Mouse (Mus musculus) right cerebral cortex, postnatal 4 days (tissue): ENCODE measurements around the gene Wdr60.
"Not testable (repeated sequence)": the region's sequence is repeated elsewhere in the genome, so short reads cannot be mapped to it uniquely, and the experiment has no call there.

Experiments used
- DNase-seq: peaks from one replicate; pipeline ENCODE4 v3.0.0-alpha.2; 2022

The Wdr60 gene

DNA sequence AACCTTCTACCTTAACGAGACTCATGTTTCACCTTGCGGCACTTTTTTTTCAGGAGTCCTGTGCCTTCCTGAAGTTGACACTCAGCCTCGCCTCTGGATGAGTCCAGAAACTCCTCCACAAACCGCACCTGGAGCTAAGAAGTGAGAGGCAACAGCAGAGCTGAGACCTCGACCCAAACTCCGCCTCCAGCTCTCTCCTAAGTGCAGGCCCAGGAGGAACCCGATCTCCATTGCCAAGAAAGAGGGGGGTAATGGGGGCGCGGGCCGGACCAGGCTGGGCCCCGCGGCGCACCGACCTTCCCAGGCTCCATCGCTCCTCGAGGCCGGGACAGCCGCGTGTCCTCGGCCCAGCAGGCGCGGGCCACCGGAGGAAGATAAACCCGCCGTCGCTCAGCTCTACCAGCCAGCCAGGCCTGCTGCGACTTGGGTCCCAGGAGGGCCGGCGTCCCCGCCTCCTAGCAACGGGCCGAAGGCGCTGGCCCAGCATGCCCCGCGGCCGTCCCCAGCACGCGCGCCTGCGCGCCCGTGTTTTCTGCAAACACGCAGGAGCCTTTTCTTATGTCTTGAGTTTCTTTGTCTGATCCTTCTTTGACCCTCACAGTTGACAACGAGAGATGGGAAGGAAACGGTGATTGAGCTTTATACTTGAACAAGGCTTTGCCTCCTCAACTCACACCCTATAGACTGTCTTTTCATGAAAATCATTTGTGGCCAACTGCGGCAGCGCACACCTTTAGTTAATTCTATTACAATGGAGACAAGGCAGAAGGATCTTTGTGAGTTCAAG lies at the start of gene Wdr60:
Gene Wdr60, minus strand, starts transcription at position 468 of the 787 bp plus-strand sequence.
- DNase-seq: peak; percentile 86

DNA sequence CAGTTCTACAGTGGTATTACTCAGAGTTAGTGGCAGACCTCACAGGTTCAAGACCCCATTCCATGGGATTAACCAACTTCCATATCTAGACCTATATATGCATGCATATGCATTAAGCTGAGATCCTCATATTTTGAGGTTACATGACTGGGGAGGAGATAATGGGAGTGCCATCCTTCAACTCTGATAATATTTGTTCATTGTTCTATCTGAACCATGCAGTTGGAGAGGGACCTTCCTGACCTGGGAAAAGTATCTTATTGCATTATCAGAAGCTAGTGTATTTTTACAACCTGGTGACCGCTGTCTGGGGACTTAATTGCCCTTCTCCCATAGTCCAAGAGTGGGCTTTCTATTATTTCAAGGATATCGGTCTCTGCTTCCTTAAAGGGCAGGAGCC lies 45.8 kb upstream of the Wdr60 start:
- no peak for DNase-seq

DNA sequence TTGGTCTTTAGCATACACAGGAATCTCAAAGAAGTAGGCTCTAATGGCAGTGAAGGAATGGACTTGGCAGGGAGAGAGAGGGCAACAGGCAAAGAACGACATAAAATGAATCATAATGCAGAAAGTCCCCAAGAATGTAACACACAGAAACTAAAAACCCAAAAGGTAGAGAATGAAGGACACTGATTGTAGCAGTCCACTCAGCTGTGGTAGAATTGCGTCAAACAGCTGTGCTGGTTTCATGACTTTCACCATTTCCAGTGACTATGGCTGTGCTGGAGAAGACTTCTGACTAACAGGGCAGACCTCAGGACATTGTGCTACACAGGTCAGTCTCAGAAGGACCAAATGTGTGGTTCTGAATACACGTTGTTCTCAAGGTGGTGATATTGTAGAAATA lies 45.0 kb upstream of the Wdr60 start:
- no peak for DNase-seq

DNA sequence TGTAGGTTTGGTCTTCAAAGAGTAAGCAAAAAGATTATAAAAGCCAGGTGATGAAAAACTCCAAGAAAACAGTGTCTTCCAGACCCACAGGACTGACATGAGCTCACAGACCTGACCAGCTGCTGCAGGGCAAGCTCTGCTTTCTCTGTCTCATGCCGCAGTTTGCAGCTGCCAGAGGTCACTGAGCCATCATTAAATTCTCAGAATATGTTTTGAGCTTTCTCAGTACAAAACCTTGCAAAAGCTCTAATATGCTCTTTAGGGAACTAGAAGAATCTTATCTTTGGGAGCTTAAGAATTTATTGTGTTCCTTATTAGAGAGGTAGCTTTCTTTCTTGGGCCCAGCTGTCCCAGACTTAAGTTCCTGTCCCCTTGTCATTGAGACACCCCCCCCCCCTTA lies 43.2 kb upstream of the Wdr60 start:
- no peak for DNase-seq

DNA sequence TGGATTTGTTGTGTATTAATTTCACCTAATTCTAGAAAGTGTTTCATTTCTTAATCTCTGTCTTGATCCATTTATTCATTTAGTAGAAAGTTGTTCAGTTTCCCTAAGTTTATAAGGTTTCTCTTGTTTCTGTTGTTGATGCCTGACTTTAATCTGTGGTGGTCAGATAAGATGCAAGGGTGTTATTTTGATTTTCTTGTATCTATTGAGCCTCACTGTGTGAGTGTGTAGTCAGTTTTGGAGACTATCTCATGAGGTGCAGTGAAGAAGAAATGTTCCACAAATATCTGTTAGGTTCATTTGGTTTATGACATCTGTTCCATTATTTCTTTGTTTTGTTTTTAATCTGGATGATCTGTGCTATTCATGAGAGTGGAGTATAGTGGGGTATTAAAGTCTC lies 39.4 kb upstream of the Wdr60 start:
- no peak for DNase-seq

DNA sequence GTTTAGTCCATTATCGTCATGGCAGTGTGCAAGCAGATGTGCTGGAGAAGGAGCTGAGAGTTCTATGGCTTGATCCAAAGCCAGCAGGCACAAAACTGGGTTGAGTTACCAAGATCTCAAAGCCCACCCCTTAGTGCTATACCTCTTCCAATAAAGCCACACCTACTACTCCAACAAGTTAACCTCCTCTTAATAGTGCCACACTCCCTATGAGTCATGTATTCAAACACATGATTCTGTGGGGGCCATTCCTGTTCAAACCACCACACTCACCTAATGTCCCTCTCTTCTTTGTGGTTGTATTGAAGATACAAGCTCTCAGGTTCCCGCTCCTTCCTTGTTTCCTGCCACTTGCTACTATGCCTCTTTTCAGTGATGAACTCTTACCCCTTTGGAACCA lies 37.1 kb upstream of the Wdr60 start:
- DNase-seq: no peak

DNA sequence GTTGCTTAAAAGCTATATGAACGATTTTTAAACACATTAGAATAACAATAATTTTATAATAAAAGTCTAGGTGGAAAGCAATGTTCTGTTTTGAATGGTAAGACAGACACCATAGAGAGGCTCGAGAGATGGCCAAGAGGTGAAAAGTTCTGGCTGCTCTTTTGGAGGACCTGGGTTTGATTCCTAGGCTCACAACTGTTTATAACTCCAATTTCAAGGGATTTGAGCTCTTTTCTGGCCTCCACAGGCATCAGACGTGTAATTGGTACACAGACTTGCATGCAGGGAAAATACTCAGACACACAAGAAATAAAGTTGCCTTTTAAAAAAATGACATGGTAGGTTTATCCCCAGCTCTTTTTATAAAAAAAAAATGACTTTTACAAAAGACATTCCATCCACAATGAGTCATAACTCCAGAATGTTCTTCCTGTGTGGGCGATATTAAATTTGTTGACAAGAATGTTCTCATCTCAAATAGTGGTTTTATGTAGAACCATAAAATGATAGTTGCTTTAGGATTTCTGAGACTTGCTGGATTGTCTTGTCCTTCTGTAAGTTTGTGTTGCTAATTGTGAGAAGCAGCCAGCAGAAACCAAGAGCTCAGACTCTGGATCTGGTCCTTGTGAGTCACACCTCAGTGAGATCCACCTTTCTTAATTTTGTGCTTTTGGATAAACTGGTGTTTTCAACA lies 30.9 kb upstream of the Wdr60 start:
- no peak for DNase-seq

DNA sequence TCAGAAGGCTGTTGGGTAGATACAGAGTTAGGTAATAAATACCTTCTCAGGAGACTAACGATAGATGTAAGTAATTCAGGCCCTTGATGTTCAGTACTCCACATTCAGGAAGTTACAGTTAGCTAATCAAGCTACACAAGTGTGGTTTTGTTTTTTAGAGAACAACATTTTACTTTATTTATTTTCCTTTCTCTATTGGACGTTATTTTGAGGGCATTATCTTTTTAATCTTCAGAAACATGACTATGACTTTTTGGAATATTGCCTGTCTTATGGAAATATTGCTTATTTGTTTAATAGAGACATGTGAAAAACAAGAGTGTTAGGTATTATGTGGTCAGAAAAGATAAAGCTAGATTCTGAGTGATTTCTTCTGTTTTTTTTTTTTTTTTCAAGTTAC lies 30.4 kb upstream of the Wdr60 start:
- no peak for DNase-seq

DNA sequence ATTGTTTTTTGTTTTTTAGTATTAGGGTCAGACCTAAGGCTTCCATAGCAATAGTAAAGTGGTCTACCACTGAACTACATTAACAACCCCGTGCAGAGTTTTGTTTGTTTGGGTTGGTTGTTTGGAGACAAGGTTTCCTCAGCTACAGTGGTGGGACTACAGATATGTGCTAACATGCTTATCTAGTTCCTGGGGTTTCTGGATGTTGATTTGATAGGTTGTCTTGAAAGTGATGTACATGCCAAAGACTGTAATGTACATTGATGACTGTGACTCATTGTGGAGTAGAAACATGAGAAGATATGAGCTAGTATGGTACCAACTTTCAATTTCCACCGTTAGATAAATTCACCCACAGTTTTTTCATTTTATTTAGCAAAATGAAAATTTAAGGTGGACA lies 20.7 kb upstream of the Wdr60 start:
- DNase-seq: no peak

DNA sequence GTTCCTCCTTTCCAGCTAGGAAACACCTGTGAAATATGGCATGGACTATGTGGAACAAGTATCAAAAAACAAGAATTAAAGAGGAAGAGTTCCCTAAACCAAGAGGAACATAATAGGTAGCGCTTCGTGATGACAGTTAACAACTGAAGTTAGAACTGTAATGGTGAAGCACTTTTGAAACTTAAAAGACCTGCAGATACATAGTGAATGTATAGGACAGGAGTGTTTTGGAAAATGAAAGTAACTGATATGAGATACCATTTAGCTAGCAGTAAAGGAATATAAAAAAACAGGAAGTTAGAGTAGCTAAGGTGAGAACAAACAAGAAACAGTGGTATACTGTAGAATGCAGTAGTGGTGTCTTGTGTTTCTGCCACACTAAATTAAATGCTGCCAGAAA lies 20.0 kb upstream of the Wdr60 start:
- DNase-seq: no peak

DNA sequence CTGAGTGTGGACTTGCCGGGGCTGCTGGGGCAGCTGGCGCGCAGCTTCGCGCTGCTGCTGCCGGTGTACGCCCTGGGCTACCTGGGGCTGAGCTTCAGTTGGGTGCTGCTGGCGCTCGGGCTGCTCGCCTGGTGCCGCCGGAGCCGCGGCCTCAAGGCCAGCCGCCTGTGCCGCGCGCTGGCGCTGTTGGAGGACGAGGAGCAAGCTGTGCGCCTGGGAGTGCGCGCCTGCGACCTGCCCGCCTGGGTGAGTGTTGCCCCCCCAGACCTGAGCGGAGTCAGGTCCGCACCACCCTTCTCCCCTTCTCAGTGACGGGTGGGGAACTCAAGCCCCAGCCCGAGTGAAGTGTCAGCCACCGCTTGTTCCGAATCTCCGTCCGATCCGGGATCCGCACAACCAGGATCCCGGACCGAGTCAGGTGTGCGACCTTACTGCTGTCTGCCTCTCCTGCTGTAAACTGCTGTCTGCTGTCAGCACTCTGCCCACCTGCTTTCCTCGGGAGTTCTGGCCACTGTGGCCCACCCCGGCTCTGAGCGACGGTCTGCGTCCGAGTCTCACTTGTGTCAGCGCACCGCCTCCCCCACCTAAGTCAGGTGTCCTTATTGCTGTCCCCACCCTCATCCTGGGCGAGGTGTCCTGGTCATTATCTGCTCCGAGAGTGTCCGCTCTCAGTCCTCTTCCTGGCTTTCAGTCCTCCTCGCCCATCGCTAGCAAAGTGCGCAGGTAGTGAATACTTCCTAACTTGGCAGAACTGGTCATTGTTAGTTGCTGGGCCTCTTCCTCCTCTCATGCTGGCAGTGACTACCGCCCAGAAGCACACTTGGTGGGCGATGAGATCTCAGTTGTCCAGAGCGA lies 18.8 kb upstream of the Wdr60 start:
- peak; percentile 48 for DNase-seq

DNA sequence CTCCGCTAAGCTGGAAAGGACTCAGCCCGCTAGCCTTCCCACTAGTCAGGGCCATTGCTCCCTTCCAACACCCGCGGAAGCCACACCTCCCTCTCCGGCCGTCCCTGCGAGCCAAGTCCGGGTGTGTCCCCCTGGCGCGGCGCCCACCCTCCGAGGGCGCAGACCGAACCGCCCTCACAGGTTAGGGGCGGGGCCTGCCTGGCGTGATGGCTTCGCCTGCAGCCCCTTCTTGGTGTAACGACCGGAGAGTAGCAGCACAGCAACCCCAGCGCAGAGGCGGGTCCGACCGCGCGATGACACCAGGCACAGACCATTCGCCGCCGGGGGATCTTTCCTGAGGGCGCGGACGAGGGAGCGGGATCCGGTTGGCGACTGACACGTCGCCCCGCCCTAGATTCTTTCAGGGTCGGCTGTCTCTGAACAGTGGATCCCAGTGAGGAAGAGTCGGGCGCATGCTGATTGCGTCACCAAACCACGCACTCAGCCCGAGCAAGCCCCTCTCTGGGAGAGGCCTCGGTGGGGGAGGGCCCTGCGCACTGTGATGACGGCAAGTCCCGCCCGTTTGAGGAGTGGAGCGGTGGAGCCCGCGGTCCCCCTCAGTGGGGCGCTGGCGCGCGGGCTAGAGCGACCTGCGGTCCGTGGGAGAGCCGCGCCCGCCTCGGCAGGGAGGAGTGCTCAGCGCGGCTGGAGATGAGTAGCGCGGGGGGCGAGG lies 18.0 kb upstream of the Wdr60 start, which contains the start of gene Esyt2:
Gene Esyt2, plus strand, starts transcription at position 544 of the 712 bp plus-strand sequence.
- peak; percentile 100 for DNase-seq

DNA sequence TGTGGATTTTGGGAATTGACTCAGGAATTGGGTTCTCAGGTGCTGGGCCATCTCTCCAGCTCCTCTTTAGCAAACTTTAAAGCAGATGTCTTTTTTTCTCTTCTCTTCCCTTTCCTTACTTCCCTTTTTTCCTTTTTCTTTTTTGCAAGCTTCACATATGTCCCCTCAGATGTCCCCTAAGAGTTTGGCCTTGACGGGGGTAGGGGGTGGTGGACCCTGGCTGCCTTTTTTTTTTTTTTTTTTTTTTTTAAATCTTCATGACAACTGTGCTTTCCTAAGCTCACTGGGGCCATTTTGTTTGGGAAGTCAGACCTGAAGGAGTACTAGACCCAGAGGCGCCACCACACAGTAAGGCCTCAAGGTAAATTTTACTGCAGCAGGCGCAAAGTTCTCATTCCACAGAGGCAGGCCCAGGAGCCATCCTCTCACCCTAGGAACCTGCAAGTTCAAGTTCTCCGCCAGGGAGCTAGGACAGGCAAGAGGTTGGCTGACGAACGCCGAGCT lies 17.4 kb upstream of the Wdr60 start:
- no peak for DNase-seq

DNA sequence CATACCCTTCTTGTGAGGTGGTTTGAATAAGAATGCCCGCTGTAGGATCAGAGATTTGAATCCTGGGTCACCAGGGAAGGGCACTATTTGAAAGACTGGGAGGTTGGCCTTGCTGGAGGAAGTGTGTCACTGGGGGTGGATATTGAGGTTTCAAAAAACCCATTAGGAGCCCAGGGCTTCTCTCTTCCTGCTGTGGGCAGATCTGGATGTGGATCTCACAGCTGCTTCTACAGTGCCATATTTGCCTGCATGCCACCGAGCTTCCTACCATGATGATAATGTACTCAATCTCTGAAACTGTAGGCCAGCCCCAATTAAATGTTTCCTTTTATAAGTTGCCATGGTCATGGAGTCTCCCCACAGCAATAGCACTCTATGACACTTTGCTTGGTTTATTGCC lies 16.4 kb upstream of the Wdr60 start:
- no peak for DNase-seq

DNA sequence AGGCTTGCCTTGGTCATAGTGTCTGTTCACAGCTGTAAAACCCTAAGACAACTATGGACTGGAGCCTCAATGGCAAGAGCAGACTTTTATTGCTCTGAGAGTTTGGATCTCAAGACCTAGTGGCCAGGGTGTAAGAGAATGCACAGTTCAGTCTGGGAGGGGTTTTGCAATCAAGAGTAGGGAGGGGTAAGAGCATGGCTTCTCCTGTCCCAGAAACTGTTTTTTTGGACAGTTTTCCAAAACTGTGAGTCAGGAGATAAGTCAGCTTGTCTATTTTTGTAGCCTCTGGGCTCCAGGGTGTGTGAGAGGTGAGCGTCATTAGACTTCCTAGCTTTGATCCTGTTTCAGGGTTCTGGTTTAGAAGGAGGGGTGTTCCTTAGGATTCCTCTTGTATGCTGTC lies 15.7 kb upstream of the Wdr60 start:
- DNase-seq: no peak

DNA sequence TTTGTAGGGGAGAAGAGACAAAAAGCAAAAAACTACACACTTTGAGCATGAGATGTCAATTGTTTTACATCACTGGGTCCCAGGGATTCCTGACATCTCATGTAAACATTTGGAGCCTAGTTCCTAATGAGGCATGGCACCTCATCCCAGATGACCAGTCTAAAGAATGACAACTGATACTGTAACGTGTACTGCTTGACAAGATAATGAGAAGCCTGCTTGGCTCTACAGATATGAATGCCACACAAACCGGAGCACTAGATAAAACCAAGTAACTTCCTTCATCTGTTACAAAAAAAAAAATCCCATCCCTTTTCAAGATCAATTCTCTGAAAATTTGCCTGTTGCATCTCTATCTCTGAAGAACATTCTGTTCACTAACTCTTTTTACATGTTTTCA lies 14.1 kb upstream of the Wdr60 start:
- no peak for DNase-seq

DNA sequence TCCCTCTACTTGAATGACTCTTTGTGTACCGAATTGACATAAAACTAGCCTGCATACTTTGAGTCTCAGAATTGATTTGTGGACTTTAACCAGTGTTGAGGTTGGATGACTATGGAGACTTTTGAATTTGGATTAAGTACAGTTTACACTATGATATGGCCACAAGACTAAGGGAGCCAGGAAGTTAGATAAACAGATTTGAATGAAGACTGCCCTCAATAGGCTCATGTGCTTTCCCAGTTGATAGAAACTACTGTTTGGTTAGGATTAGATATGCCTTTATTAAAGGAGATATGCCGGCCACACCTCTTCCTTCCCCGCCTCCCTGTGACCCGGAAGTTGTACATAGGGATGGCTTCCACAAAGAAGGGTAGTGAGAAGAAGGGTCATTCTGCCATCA lies 12.8 kb upstream of the Wdr60 start:
- DNase-seq: no peak

DNA sequence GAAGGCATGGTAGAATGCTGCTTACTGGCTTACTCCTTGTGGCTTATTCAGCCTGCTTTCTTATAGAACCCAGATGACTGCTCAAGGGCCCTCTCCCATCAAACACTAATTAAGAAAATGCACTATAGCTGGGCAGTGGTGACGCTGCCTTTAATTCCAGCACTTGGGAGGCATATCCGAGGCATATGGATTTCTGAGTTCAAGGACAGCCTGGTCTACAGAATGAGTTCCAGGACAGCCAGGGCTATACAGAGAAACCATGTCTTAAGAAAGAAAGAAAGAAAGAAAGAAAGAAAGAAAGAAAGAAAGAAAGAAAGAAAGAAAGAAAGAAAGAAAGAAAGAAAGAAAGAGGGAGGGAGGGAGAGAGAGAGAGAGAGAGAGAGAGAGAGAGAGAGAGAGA lies 12.3 kb upstream of the Wdr60 start, which contains the start of gene Gm11027:
Gene Gm11027, plus strand, starts transcription at position 301 of the 400 bp plus-strand sequence.
- not testable (repeated sequence) for DNase-seq

DNA sequence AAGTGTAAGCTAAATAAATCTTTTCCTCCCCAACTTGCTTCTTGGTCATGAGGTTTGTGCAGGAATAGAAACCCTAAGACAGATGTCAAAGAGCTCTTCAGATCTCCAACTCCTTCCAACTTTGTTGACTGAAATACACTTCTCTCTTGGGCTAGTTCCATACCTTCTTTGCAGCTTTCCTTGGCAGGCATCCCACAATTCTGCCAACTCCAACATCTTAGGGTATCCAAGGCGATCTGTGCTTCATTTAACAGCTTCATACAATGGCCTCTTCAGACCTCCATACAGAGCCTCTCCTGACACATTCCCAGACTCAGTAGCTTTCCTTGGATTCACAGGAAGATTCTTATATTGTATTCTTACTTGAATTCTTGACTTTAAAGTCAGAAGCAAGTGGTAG lies 10.9 kb upstream of the Wdr60 start:
- no peak for DNase-seq

DNA sequence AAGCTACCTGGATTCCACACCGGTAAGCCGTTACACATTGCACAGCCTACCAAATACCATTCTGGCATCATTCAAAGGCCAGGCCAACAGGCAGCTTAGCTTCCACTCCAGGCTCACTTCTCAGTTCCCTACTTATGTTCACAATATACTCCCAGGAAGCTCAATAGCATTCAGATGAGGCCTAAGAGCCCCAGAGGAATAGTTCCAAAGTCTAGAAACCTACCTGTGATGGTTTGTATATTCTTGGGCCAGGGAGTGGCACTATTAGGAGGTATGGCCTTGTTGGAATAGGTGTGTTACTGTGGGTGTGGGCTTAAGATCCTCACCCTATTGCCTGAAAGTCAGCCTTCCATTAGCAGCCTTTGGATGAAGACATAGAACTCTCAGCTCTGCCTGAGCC lies 8.2 kb upstream of the Wdr60 start:
- no peak for DNase-seq

DNA sequence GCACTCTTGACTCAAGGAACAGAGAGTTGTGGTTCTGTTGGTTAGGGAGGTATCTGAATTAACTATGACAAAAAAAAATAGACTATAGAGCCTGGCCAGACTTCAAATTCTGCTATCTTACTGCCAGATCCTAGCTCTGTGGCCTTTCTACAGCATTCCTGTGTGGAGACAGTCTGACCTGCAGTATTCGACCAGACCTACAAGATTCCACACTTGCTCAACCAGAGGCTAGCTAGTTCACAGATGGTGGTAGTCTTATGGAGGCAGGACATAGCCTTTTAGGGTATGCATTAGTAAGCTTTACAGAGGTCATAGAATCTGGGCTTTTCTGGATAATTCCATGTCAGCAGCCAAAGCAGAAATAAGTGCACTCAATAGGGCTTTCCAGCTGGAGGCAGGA lies 7.7 kb upstream of the Wdr60 start:
- DNase-seq: no peak

DNA sequence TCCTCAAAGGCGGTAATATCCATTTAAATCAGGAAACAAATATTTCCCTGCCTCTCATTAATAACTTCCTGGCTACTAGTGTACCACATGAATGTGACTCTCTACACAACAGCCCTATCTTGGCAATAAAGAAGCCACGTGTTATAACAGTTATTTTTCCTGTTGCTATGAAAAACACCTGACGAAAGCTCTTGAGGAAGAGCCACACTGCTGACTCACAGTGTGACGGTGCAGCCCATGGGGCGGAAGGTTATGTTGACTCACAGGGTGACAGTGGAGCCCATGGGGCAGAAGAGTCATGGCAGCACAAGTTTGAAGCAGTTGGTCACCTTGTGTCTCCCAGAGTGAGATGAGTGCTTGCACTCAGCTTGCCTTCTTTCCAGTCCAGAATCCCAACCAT lies 6.6 kb upstream of the Wdr60 start:
- DNase-seq: no peak

DNA sequence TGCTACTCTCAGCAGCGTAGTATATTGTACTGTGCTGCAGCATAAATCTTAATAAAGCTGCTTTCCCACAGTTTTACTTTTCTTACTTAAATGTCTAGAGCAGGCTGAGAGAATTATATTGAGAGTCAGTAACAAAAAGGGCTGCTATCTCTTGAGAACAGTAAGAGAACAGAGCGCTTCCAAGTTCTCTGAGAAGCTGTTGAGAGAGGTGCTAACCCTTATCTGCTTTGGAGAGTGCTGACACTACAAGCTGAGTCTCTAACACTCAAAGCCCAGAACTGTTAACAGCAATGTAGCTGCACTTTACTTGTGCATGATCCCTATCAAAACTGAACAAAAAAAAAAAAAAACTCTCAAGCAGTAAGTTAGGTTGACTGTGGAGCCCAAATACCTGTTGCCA lies 2.5 kb upstream of the Wdr60 start:
- DNase-seq: no peak
